Mouse (Mus musculus): Measurements from ENCODE around the gene Dync2li1.

- TF ChIP-seq CTCF (IDR thresholded peaks at IDR 0.05; ENCODE audit: low read depth, low read length) (no peak), POLR2A (IDR thresholded peaks at IDR 0.05; ENCODE audit: borderline replicate concordance, low read depth, low read length) (no peak)
Measured at GRCm38 (mm10) chr17:84606976-84607375, 19.3 kb upstream of the Dync2li1 start.

All from bone marrow macrophage, adult 2 months (primary cell).